Mouse (Mus musculus) left cerebral cortex, postnatal 10 days (tissue): ENCODE measurements around the gene Atp2b2. TPM values are rescaled to one million over a fixed set of nuclear protein-coding genes. Genes with fewer than 3 reads are reported as not detected.

Experiments
- DNase-seq, 2 experiments: peaks; one replicate each; pipeline ENCODE4 v3.0.0; 2021 to 2022; ENCODE audit warnings: low spot score in 2 of 2, mixed read lengths in 1 of 2; ENCODE audit errors: extremely low spot score in 1 of 2
- intact Hi-C: fragments of 180-260 bp; cut with DNase I; formaldehyde crosslinking; loops from one replicate; pipeline ENCODE4 v1.15.1; 2025
- total RNA-seq, 2 experiments: library from RNA; stranded (reverse); gene quantifications; 2 replicates each; pipeline ENCODE4 v1.2.3; 2021

Atp2b2 gene
- total RNA-seq, 2 experiments from 2014 or later, result 441 to 448 TPM

- intact Hi-C loops, result no loop called here
- DNase-seq, result no peak
Measured at GRCm38 (mm10) chr6:113847092-113847491, 195.3 kb downstream of the Atp2b2 start.

- intact Hi-C loops, result no loop called here
- DNase-seq, result no peak
Measured at GRCm38 (mm10) chr6:113843248-113843647, 199.2 kb downstream of the Atp2b2 start.

- intact Hi-C loops, result no loop called here
- no peak for DNase-seq
Measured at GRCm38 (mm10) chr6:113838493-113838892, 203.9 kb downstream of the Atp2b2 start.

GRCm38 (mm10) chr6:113837740-113838139, 204.7 kb downstream of the Atp2b2 start:
- no peak for DNase-seq
- intact Hi-C loops, result no loop called here

- no peak for DNase-seq
- intact Hi-C loops, result no loop called here
Measured at GRCm38 (mm10) chr6:113836545-113836944, 205.9 kb downstream of the Atp2b2 start.

- intact Hi-C loops, result no loop called here
- DNase-seq, result no peak
Measured at GRCm38 (mm10) chr6:113830463-113830862, 211.9 kb downstream of the Atp2b2 start.

- intact Hi-C loops, result no loop called here
- DNase-seq, result no peak
Measured at GRCm38 (mm10) chr6:113827309-113827708, 215.1 kb downstream of the Atp2b2 start.

- intact Hi-C loops, result loop anchor here (5.0 kb wide), 1 partner anchor 70 kb away; no protein-coding TSS in a partner anchor
- DNase-seq, result peak in 1 of 2 experiments; percentile 65
Measured at GRCm38 (mm10) chr6:113822417-113822816, 220.0 kb downstream of the Atp2b2 start.

- DNase-seq, result no peak
- intact Hi-C loops, result no loop called here
Measured at GRCm38 (mm10) chr6:113816690-113817089, 225.7 kb downstream of the Atp2b2 start.

- DNase-seq, result no peak
- intact Hi-C loops, result no loop called here
Measured at GRCm38 (mm10) chr6:113811462-113811861, 231.0 kb downstream of the Atp2b2 start.

- DNase-seq, result peak; percentile 50 to 61
- intact Hi-C loops, result no loop called here
Measured at GRCm38 (mm10) chr6:113810667-113811066, 231.7 kb downstream of the Atp2b2 start.

- intact Hi-C loops, result no loop called here
- DNase-seq, result no peak
Measured at GRCm38 (mm10) chr6:113806241-113806640, 236.2 kb downstream of the Atp2b2 start.

- peak; percentile 54 to 57 for DNase-seq
Measured at GRCm38 (mm10) chr6:113801233-113801632, 241.2 kb downstream of the Atp2b2 start.

GRCm38 (mm10) chr6:113799915-113800314, 242.5 kb downstream of the Atp2b2 start:
- intact Hi-C loops, result no loop called here
- no peak for DNase-seq

More at GRCm38 (mm10) chr6:113801233-113801632, 241.2 kb downstream of the Atp2b2 start:
- intact Hi-C loops, result no loop called here

GRCm38 (mm10) chr6:113799349-113799748, 243.1 kb downstream of the Atp2b2 start:
- no peak for DNase-seq
- intact Hi-C loops, result no loop called here

GRCm38 (mm10) chr6:113798921-113799320, 243.5 kb downstream of the Atp2b2 start:
- no peak for DNase-seq
- intact Hi-C loops, result no loop called here

GRCm38 (mm10) chr6:113795241-113795702, 247.1 kb downstream of the Atp2b2 start:
- DNase-seq, result peak; percentile 60 to 64
- intact Hi-C loops, result no loop called here

GRCm38 (mm10) chr6:113792368-113792767, 250.0 kb downstream of the Atp2b2 start:
- intact Hi-C loops, result no loop called here
- DNase-seq, result no peak

GRCm38 (mm10) chr6:113791012-113791411, 251.4 kb downstream of the Atp2b2 start:
- DNase-seq, result no peak
- intact Hi-C loops, result no loop called here

GRCm38 (mm10) chr6:113787459-113787968, 254.9 kb downstream of the Atp2b2 start:
- no peak for DNase-seq

GRCm38 (mm10) chr6:113785658-113786057, 256.8 kb downstream of the Atp2b2 start:
- intact Hi-C loops, result no loop called here
- DNase-seq, result no peak

More at GRCm38 (mm10) chr6:113787459-113787968, 254.9 kb downstream of the Atp2b2 start:
- intact Hi-C loops, result no loop called here
